Mouse (Mus musculus): ENCODE measurements at regions not wholly inside any gene's neighbourhood (a gene's known extent, or its start where the extent isn't known, plus 50 kb on each side); places are given as distances from the start of the nearest gene placed in this dataset.
A peak's percentile ranks its signal among the peaks of the same experiment; 100 is the strongest.

DNA sequence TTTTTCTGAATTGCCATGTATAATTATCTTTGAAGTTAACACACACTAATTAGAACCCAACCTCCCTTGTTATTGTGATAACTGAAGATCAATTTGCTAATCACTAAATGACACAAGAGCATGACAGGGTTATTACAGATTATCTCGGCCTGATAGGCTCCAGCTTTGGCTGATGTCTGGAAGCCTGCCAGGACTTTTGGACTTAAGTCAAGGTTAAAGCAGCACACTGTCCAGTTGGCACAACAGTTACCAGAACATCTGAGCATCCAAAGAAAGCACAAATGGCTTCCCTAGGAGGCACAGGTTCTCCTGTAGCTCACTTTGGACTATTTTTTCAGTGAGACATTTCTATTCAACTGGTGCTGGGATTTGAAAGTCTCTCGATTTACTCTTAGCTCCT, 475.0 kb upstream of the A730009L09Rik start:
- DNase-seq: peak in 1 of 2 experiments; percentile 8

DNA sequence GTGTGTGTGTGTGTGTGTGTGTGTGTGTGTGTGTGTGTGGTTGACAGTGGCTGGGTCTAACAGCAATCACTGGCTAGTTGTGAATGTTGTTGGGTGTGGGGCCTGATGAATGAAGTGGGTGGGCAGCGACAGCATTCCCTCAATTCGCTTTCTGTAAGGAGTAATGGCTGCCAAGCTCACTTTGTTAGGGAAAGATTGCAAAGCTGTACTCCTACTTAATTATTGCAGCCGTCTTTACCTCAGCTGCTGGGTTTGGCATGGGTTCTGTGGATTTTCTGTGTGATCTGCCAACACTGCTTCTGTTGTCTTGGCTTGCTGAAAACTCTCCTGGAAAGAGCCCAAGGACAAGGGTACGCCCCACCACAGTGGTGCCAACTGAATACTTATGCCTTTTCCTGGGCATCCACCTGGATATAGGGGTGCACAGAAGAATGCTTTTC, 472.9 kb upstream of the A730009L09Rik start:
- DNase-seq: no peak

DNA sequence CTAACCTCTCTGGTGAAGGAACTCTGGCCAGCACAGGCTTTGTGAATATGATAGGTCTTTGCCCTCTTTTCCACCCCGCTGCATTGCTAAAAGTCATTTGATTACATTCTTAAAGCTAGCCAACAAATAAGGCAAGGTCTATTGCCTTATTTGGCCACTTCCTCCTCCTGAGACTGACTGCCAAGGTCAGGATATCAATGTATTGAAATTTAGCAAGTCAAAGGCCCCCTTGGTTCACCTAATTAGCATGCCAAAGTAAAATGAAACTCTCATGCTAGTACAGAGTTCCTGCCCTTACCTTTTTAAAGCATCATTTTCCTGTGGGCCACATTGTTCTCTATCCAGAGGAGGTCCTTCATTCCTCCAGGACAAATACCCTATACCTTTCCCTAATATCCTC, 469.6 kb upstream of the A730009L09Rik start:
- no peak for DNase-seq
